Mouse (Mus musculus) brain, adult 2 months (tissue): ENCODE data around the gene Tnnt1.
"Not testable (repeated sequence)": the region's sequence is repeated elsewhere in the genome, so short reads cannot be mapped to it uniquely, and the experiment has no call there.

Experiments
- DNase-seq: peaks from one replicate; pipeline ENCODE4 v3.0.0; 2011; ENCODE audit warnings: low read depth, low spot score

Tnnt1 gene

GRCm38 (mm10) chr7:4516332-4517050 is at the start of gene Tnnt1:
Gene Tnnt1, minus strand, starts transcription at chr7:4516382.
- no peak for DNase-seq

- no peak for DNase-seq
Observed at GRCm38 (mm10) chr7:4562660-4563059, 46.5 kb upstream of the Tnnt1 start.

- DNase-seq = no peak
Observed at GRCm38 (mm10) chr7:4557167-4557560, 41.0 kb upstream of the Tnnt1 start.

DNA sequence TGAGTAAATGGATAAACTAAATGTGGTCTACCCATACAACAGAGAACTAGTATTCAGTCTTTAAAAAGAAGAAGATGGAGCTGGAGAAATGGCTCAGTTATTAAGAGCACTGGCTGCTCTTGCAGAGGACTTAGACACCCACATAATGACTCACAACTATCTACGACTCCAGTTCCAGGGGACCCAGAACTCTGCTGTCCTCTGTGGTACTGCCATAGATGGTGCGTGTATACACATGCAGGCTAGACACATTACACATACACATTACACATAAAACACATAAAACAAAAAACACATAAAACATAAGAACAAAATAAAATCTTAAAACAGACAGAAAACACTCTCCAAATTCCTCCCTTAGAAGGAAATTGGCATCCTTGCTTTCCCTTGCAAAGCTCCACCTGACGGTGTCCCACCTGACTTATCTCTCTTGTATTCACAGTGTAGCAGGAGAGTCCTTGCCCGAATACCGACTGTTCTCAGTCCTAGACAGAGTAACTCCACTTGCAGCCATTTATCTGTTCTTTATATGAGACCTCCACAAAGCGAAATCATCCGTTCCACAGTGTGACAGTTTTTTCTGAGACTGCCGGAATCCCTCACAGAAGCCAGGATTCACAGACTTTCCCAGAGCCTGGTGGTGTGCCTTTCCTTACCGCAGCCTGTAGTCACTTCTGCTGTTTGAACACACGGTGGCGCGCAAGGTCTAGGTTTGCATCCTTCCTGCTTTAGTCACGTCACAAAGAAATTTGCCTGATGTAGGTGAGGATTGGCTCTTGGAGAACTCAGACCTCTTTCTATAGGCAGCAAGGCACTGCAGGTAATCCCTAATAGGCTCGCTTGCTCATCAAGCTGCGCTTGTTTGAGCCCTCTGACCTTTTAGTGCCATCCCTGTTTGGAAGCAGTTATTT is 40.3 kb upstream of the Tnnt1 start:
- DNase-seq = peak; percentile 98

DNA sequence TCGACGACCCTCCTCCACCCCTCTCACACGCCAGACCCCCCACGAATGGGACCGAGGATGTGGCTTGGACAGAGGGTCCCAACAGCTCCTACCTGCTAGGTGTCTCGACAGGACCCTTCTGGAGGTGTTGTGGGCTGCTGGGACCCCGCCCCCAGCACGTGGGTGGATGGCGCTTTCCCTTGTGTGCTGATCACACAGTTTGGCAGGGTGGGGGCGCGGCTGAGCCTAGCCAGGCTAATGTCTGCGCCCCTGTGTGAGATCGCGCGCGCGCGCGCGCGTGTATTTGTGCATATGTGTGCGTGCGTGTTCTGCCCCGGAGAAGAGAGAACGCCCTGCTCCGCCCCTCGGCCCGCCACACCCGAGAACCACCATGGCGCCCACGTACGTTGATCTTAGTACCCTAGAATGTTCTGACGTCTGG is 31.0 kb upstream of the Tnnt1 start, which contains the start of gene Syt5:
TSS of gene Syt5 (minus strand) at position 321 of the 421 bp plus-strand sequence.
- peak; percentile 84 for DNase-seq

- peak; percentile 97 for DNase-seq
Observed at GRCm38 (mm10) chr7:4546591-4547131, 30.5 kb upstream of the Tnnt1 start.

DNA sequence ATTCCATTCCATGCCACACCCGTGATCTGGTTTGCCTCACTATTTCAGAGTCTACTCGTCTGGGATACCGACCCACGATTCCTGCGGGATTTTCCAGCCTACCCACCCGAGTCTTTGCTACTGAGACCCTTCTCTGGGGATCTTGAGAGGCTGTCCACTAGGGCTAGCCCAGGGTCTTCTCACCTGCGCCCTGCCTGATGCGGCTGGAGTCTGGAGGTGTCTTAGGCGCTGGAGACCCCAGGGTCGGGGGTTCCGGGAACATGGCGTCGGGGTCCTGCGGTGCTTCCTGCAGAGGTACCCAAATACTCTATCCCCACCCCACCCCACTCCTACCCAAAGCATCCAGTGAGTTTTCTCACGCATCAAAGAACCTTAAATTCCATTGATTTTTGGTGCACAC is 29.9 kb upstream of the Tnnt1 start:
- DNase-seq = peak; percentile 33

GRCm38 (mm10) chr7:4542013-4542412 is 25.8 kb upstream of the Tnnt1 start:
- DNase-seq = no peak

GRCm38 (mm10) chr7:4541344-4541743 is 25.2 kb upstream of the Tnnt1 start:
- no peak for DNase-seq

DNA sequence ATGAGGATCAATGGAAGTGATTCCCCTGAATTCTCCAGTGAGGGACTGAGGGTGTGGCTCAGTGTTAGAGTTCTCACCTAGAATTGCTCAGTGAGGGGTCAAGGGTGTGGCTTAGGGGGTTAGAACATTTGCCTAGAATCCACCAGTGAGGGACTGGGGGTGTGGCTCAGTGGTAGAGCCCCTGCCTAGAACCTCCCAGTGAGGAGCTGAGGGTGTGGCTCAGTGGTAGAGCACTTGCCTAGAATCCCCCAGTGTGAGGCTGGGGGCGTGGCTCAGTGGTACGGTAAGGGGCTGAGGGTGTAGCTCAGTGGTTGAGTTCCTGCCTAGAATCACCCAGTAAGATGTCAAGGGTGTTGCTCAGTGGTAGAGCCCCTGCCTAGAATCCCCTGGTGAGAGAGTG is 22.8 kb upstream of the Tnnt1 start:
- DNase-seq = no peak

GRCm38 (mm10) chr7:4537181-4537580 is 21.0 kb upstream of the Tnnt1 start:
- DNase-seq = no peak

DNA sequence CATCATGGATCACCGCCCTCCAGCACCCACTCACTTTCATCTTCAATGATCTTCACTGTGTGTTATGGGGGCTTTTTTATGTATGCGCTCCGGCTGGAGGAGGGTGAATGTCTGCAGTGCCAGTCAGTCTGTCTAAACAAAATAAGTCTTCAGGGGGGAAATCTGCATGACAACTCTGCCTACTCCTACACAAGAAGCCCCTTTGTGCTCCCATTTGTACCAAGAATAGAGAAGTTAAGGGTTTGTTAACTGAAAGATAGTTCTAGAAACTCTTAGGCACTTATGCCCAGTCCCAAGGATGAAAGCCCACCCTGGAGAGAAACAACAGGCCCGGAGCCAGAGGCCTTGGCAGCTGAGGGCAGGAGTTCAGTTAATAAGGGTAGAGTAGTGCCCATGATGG is 20.2 kb upstream of the Tnnt1 start:
- no peak for DNase-seq

DNA sequence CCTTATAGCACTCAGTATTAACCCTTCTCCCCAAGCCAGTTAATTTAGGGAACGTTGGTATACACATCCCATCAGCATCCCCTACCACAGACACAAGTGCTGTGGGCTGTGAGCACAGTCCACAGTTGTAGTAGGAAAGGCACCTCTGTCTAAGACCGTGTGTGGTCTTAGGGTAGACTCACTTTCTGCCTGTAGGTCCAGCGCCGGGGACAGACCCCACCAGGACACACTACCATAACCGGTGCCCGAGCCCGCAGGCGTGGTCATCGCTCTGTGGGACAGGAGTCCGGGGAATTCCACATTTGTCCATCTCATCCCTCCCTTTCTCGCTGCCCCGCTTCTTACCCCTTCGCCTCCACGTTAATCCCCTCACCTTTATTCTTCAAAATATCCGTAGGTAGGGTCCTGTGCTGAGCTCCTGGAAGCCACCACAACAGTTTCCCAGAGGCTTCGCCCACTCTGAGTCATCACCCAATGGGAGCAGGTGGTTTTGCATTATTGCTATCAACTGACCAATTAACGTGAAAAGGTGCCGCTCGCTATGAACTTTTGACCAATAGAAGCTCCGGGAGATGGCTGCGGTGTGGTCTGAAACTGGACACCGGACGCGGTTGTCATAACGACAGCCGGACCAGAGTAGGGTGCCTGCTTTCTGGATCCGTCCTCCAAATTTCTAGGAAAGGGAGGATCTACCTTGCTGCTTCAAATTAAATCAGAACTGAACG is 16.0 kb upstream of the Tnnt1 start, which contains the start of gene Dnaaf3:
TSS of gene Dnaaf3 (minus strand) at position 449 of the 725 bp plus-strand sequence.
- DNase-seq = peak; percentile 62

DNA sequence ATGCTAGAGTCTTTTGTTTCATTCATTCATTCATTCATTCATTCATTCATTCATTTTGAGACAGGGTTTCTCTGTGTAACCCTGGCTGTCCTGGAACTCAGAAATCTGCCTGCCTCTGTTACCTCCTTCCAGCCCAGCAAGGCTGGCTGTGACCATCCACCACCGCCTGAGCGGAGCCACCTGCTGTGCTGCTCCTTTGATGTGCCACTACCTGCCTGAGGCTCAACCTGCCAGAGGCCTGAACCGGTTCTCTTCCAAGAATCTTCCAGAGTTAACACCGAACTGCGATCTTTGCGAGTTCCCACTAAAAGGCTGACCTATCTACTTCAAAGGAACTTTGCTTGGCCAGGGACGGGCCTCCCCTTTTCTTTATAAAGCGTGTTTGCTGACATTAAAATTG is 14.0 kb upstream of the Tnnt1 start:
- DNase-seq = not testable (repeated sequence)

DNA sequence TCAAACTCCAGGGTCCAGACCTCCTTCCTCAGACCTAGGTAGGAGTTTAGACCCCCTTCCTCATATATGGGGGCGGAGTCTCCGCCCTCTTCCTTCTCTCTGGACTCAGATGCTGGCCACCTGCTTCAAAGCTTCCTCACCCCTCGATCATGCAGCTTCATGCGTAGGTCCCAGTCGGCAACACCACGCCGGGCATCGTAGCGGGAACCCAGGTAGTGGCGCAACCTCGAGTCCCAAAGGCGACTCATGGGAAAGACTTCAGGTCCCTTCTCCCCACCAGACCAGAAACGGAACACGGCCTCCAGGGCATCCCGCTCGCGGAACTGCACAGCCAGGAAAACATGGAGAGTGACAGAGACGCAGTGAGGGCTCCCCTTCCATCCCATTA is 11.1 kb upstream of the Tnnt1 start:
- DNase-seq = no peak

- DNase-seq = peak; percentile 95
Observed at GRCm38 (mm10) chr7:4526341-4527301, 10.4 kb upstream of the Tnnt1 start.

DNA sequence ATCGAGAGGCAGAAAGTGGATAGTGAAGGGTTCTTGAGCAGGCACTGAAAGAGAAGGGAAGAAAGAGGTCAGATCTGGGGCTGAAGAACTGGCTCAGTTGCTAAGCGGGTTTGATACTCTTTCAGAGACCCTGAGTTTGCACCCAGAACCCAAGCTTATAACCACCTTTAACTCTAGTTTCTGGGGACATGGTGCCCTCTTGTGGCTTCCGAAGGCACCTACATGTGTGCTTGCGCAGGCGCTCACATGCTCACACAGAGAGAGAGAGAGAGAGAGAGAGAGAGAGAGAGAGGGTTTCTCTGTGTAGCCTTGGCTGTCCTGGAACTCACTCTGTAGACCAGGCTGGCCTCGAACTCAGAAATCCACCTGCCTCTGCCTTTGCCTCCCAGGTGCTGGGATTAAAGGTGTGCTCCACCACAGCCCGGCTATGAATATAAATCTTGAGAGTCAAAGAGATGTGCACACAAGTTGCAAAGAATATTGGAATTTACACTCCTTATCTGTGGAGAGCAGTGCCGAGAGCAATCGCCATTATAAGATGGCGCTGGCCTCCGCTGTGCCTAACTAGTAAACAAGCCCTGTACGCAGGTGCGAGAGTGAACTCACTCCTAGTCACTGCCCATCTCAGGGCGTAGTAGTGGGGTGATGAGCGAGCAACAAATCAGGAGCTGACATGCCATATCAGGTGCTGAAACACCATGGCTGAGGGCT is 8.2 kb upstream of the Tnnt1 start, which contains the start of gene Tnni3:
TSS of gene Tnni3 (minus strand) at position 18 of the 711 bp plus-strand sequence.
- DNase-seq = peak; percentile 85

DNA sequence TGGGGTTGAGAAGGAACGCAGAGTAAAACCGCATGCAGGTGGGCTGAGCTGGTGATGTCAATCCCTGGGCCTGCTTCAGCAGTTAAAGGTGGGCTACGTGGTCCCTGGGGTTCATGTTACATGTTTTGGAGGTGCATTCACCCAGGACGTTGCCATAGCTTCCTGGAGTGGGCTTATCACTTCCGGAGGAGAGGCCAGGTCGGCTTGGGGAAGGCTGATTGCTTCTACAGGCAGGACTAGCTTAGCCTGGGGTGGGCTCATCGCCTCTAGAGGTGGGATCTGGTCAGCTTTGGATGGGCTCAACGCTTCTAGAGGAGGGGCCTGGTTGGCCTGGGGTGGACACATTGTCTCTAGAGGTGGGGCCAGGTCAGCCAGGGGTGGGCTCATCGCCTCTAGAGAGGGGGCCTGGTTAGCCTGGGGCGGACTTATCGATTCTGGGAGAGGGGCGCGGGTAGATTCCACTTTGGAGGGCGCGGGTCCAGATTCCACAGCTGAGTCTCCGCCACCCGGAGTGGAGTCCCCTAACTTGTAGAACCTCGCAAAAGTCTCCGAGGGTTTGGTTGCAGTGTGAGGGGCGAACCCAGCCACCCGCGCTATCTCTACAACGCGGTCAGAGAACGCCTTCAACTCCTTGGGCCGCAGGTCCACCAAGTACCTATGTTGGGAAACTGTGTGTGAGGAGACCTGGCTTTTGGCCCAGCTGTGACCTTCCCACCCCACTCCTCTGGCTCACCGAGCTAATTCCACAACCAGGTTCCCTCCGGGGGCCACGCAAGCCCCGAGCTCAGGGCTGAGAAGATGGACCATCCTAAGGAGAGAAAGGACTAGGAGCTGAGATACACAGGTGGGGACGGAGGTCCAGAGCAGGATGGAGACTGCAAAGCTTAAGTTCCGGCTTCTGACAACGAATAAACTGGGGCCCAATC is 7.3 kb upstream of the Tnnt1 start:
- no peak for DNase-seq

DNA sequence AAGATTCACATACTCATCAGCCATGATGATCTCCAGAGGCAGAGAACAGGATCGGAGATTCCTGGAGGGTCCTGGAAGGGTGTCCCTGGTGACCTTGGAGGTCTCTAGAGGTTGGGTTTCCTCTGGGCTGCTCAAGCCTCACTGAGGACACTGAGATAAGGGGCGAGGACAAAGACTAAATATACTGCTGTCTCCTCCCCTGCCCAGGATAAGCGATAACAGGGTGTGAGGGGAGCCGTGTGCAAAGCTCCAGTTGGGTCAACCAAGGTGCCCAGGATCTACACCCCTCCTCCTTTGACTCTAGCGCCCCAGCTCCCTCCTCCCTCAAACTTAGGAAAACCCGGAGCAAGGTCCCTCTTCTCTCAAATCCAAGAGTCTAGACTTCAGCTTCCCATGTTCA is 6.1 kb upstream of the Tnnt1 start:
- no peak for DNase-seq
